Comparison of ENCODE assay signal across 27 mouse cellular contexts in genomic region chr10:87520401-87521116, GRCm38 (mm10). TPM values are rescaled to one million over a fixed set of nuclear protein-coding genes. Genes with fewer than 3 reads are reported as not detected.
DNase-seq lines count a peak whose midpoint lies in the region; ATAC-seq and TF ChIP-seq lines count a peak whose summit lies in the region.
"Had no signal": no experiment of that assay in that cellular context is flagged by ENCODE, and none has a peak within 500 bp of the region (broad histone marks: within the 10 kb centered on the region; RNA-seq: fewer than 3 reads in every experiment).

No protein-coding gene starts in this region.

- peaks cover 12% of the 10 kb centered on the region for H3K36me3 ChIP-seq in liver, adult 2 months (ENCODE audit: control insufficient read depth, insufficient read depth, low read length)
- H3K36me3 ChIP-seq in liver, embryonic 13.5 days, result no peaks in the 10 kb centered on the region
- H3K36me3 ChIP-seq: embryonic facial prominence, embryonic 12.5 days; heart, embryonic 10.5 days; limb, embryonic 13.5 days; lung, embryonic 15.5 days; midbrain, embryonic 13.5 days had no signal

- 21% methylated on average over 4 of the region's 4 CpGs for WGBS in liver, adult 2 months
- 44% methylated on average over 4 of the region's 4 CpGs for WGBS in liver, embryonic 13.5 days (ENCODE audit: insufficient replicate concordance)

- TF ChIP-seq CTCF in liver, adult 2 months (IDR thresholded peaks at IDR 0.05; ENCODE audit: low read depth, low read length), result no peak

- no peak overlapping the region for H3K4me2 ChIP-seq in liver, embryonic 13.5 days
- H3K4me2 ChIP-seq: embryonic facial prominence, embryonic 12.5 days; limb, embryonic 13.5 days; lung, embryonic 15.5 days; midbrain, embryonic 13.5 days had no signal

- H3K27me3 ChIP-seq in liver, adult 2 months (ENCODE audit: control insufficient read depth, insufficient read depth, low read length), result no peaks in the 10 kb centered on the region
- H3K27me3 ChIP-seq in liver, embryonic 13.5 days, result no peaks in the 10 kb centered on the region
- H3K27me3 ChIP-seq: embryonic facial prominence, embryonic 12.5 days; limb, embryonic 13.5 days; lung, embryonic 15.5 days; megakaryocyte, embryonic 14.5 days; midbrain, embryonic 13.5 days had no signal

- H3K9me3 ChIP-seq in liver, embryonic 13.5 days (replicated peaks), result no peaks in the 10 kb centered on the region
- H3K9me3 ChIP-seq: embryonic facial prominence, embryonic 12.5 days; heart, embryonic 10.5 days; limb, embryonic 13.5 days; lung, embryonic 15.5 days; midbrain, embryonic 13.5 days had no signal

- DNase-seq in liver, adult 2 months (ENCODE audit: extremely low read depth, low read depth, low spot score), result peak; percentile 98
- no peak for DNase-seq in liver
- DNase-seq in kidney, postnatal 10 days, result peak; percentile 10
- no peak for DNase-seq in liver, embryonic 13.5 days
- no peak for DNase-seq in frontal cortex, adult 2 months (ENCODE audit: extremely low spot score in 1 of 2, low spot score in 1 of 2)
- no peak for DNase-seq in thymus, adult 18-20 months
- no peak for DNase-seq in gastrocnemius, postnatal 14 days
- DNase-seq: adrenal gland, postnatal 36 days; cerebellum, adult 9-11 months; gastrocnemius, adult 2 months; heart, postnatal 4 days; lung, postnatal 36 days had no signal

- peaks cover 28% of the 10 kb centered on the region for H3K79me2 ChIP-seq in liver, adult 2 months (ENCODE audit: control insufficient read depth, insufficient read depth, low read length)

- peak; percentile 65 for ATAC-seq in liver, embryonic 13.5 days (ENCODE audit: low read depth)
- ATAC-seq: hindbrain, embryonic 16.5 days; intestine, embryonic 16.5 days; midbrain, embryonic 13.5 days had no signal

- H3K4me3 ChIP-seq in liver, adult 2 months (ENCODE audit: insufficient read depth, low read depth, low read length), result peak overlapping the region; percentile 18; the same call in 1 of the 2 replicates
- no peak overlapping the region for H3K4me3 ChIP-seq in liver, embryonic 13.5 days (replicated peaks)
- H3K4me3 ChIP-seq: embryonic facial prominence, embryonic 12.5 days; gastrocnemius, adult 2 months; heart, embryonic 10.5 days; limb, embryonic 13.5 days; lung, embryonic 15.5 days; midbrain, embryonic 13.5 days had no signal

- peak overlapping the region; percentile 97 for H3K27ac ChIP-seq in liver, adult 2 months (replicated peaks; ENCODE audit: insufficient read depth, low read depth, low read length)
- H3K27ac ChIP-seq in liver, embryonic 13.5 days, result 0 out of 2 replicates have a peak overlapping the region, but pooled peaks have one; percentile 11
- H3K27ac ChIP-seq: embryonic facial prominence, embryonic 12.5 days; gastrocnemius, adult 2 months; heart, embryonic 10.5 days; limb, embryonic 13.5 days; lung, embryonic 15.5 days; midbrain, embryonic 13.5 days had no signal

- peak overlapping the region; percentile 68 for H3K9ac ChIP-seq in liver, adult 2 months (ENCODE audit: low read depth, low read length)
- no peak overlapping the region for H3K9ac ChIP-seq in liver, embryonic 13.5 days
- H3K9ac ChIP-seq: embryonic facial prominence, embryonic 12.5 days; limb, embryonic 13.5 days; lung, embryonic 15.5 days; midbrain, embryonic 13.5 days had no signal

- peaks cover 17% of the 10 kb centered on the region for H3K4me1 ChIP-seq in liver, adult 2 months (ENCODE audit: control insufficient read depth, insufficient read depth, low read length)
- H3K4me1 ChIP-seq in liver, embryonic 13.5 days (replicated peaks), result no peaks in the 10 kb centered on the region
- H3K4me1 ChIP-seq: embryonic facial prominence, embryonic 12.5 days; heart, embryonic 10.5 days; limb, embryonic 13.5 days; lung, embryonic 15.5 days; megakaryocyte, embryonic 14.5 days; midbrain, embryonic 13.5 days had no signal

- TF ChIP-seq POLR2A in liver, adult 2 months (IDR thresholded peaks at IDR 0.05; ENCODE audit: extremely low read depth, insufficient read depth, low read length), result no peak

- intact Hi-C loops in gastrocnemius, postnatal 14 days (cut with DNase I; ENCODE audit: low total_unique reads), result no loop called here

RNA-seq across cellular contexts. Expression of gene Pah, which starts 1.0 kb away (rescaled TPM):
- total RNA-seq in liver, adult 2 months (2014; rRNA removed), result 1,376 and 1,431 TPM in 2 replicates
- polyA plus RNA-seq in liver, adult 2 months (2012; rRNA removed), result 489 and 575 TPM in 2 replicates
- polyA plus RNA-seq in liver, embryonic 13.5 days (2015; fragmentation: Nextera tagmentation; extraction: Ambion mirVana), result 28.5 and 36.6 TPM in 2 replicates
- 0.06 and 0.15 TPM in 2 replicates for polyA plus RNA-seq in frontal cortex, adult 2 months (2012; rRNA removed)
- total RNA-seq in gastrocnemius, postnatal 14 days (2021), result not detected
- total RNA-seq: ES-E14; gastrocnemius, adult 2 months; layer of hippocampus, adult 8-10 months; monocyte, adult 5-6 weeks had no signal
- polyA plus RNA-seq: embryonic facial prominence, embryonic 12.5 days; forebrain, embryonic 11.5 days; neural tube, embryonic 11.5 days; small intestine, adult 2 months; urinary bladder, adult 2 months had no signal

RNA-seq across cellular contexts. Expression of gene Ascl1, which starts 27.1 kb away (rescaled TPM):
- not detected in 2 replicates for total RNA-seq in liver, adult 2 months (2014; rRNA removed)
- polyA plus RNA-seq in liver, adult 2 months (2012; rRNA removed), result not detected in 2 replicates
- polyA plus RNA-seq in liver, embryonic 13.5 days (2015; fragmentation: Nextera tagmentation; extraction: Ambion mirVana), result 0.07 TPM in 1 of 2 replicates, not detected in the other
- polyA plus RNA-seq in frontal cortex, adult 2 months (2012; rRNA removed), result 3.6 and 4.0 TPM in 2 replicates
- not detected for total RNA-seq in gastrocnemius, postnatal 14 days (2021)
- total RNA-seq: gastrocnemius, adult 2 months; heart, postnatal 4 days; monocyte, adult 5-6 weeks had no signal
- polyA plus RNA-seq: limb, embryonic 13.5 days had no signal

Comparison
In these comparisons a context has a peak if more than half of its experiments do, and no peak if none do; other contexts are left out.
1. DNase-seq: peak in liver, adult 2 months (single experiment) and kidney, postnatal 10 days (single experiment); none in liver (single experiment), liver, embryonic 13.5 days (single experiment), frontal cortex, adult 2 months (0 of 2), thymus, adult 18-20 months (0 of 2) and gastrocnemius, postnatal 14 days (single experiment).
2. RNA of gene Pah, which starts 1.0 kb away (polyA plus RNA-seq): 489 to 575 TPM in liver, adult 2 months and 28.5 to 36.6 TPM in liver, embryonic 13.5 days; 0.06 to 0.15 TPM in frontal cortex, adult 2 months; every median in the first group is over 10 times any median in the second.